8 mouse cellular contexts compared by ENCODE assay signal in genomic region chr6:128798772-128799143, GRCm38 (mm10). TPM values are rescaled to one million over a fixed set of nuclear protein-coding genes. Genes with fewer than 3 reads are reported as not detected.
DNase-seq lines count a peak whose midpoint lies in the region; ATAC-seq and TF ChIP-seq lines count a peak whose summit lies in the region.
"Not testable (repeated sequence)": the region's sequence is repeated elsewhere in the genome, so short reads cannot be mapped to it uniquely, and the experiment has no call there.

No protein-coding gene starts in this region.

- not testable (repeated sequence) for H3K36me3 ChIP-seq in forebrain, postnatal 0 days (ENCODE audit: insufficient read depth); neural tube, embryonic 14.5 days (ENCODE audit: control insufficient read depth, insufficient read depth, low read length)

- peak overlapping the region; percentile 91 for H3K27ac ChIP-seq in forebrain, postnatal 0 days (ENCODE audit: low read depth, low read length)
- peak overlapping the region; percentile 91 for H3K27ac ChIP-seq in layer of hippocampus, adult 2 months
- peak overlapping the region; percentile 81 for H3K27ac ChIP-seq in neural tube, embryonic 14.5 days (ENCODE audit: low read depth, low read length)

- TF ChIP-seq CTCF in forebrain, postnatal 0 days (IDR thresholded peaks at IDR 0.05; ENCODE audit: low read depth); layer of hippocampus, adult 2 months (conservative IDR thresholded peaks at IDR 0.05): not testable (repeated sequence)

- DNase-seq in ES-CJ7 (ENCODE audit: low read depth, low spot score) = peak; percentile 69
- peak; percentile 80 for DNase-seq in cerebellum, adult 8-10 months
- DNase-seq in forebrain, postnatal 0 days = peak; percentile 92
- DNase-seq in heart, postnatal 36 days = peak; percentile 84
- peak; percentile 67 to 83 for DNase-seq in layer of hippocampus, adult 2 months (ENCODE audit: low spot score in 2 of 2)
- DNase-seq in lung, adult 18-20 months = peak; percentile 83 to 84
- peak; percentile 51 for DNase-seq in telencephalon, adult 2 months (ENCODE audit: low read depth, low spot score)

- intact Hi-C loops in heart, postnatal 36 days (cut with DNase I) = not testable (repeated sequence)

- H3K4me2 ChIP-seq in forebrain, postnatal 0 days (ENCODE audit: low read depth) = peak overlapping the region; percentile 52
- H3K4me2 ChIP-seq in neural tube, embryonic 14.5 days (ENCODE audit: low read depth, low read length) = peak overlapping the region; percentile 59

- H3K9me3 ChIP-seq in forebrain, postnatal 0 days (ENCODE audit: low read length); neural tube, embryonic 14.5 days (ENCODE audit: control insufficient read depth, low read length): not testable (repeated sequence)

- WGBS in forebrain, postnatal 0 days = under 1% methylated on average over 20 of the region's 20 CpGs
- WGBS in neural tube, embryonic 14.5 days = under 1% methylated on average over 20 of the region's 20 CpGs

- H3K4me1 ChIP-seq in forebrain, postnatal 0 days (ENCODE audit: insufficient read depth); neural tube, embryonic 14.5 days (ENCODE audit: control insufficient read depth, insufficient read depth, low read length): not testable (repeated sequence)

- ATAC-seq in forebrain, postnatal 0 days = peak; percentile 34
- ATAC-seq in neural tube, embryonic 14.5 days (ENCODE audit: low read depth) = peak; percentile 53

- H3K27me3 ChIP-seq in forebrain, postnatal 0 days (ENCODE audit: insufficient read depth, low read length); neural tube, embryonic 14.5 days (ENCODE audit: control insufficient read depth, insufficient read depth, low read length): not testable (repeated sequence)

- peak overlapping the region; percentile 61 for H3K4me3 ChIP-seq in forebrain, postnatal 0 days (ENCODE audit: low read depth, low read length)
- peak overlapping the region; percentile 70 for H3K4me3 ChIP-seq in layer of hippocampus, adult 2 months
- peak overlapping the region; percentile 53 for H3K4me3 ChIP-seq in neural tube, embryonic 14.5 days (ENCODE audit: low read depth, low read length)

- peak overlapping the region; percentile 74 for H3K9ac ChIP-seq in forebrain, postnatal 0 days
- peak overlapping the region; percentile 59 for H3K9ac ChIP-seq in neural tube, embryonic 14.5 days (replicated peaks; ENCODE audit: low read depth, low read length)

RNA-seq across cellular contexts. Expression of gene Klrb1c, which starts 9.7 kb away (rescaled TPM):
- 0.08 and 0.24 TPM in 2 replicates for total RNA-seq in forebrain, postnatal 0 days (2014; rRNA removed)
- 0.24 TPM in 1 of 2 replicates, not detected in the other for polyA plus RNA-seq in forebrain, postnatal 0 days (2015; fragmentation: Nextera tagmentation; extraction: Ambion mirVana)
- total RNA-seq in heart, postnatal 36 days (2021) = under 1 TPM in 1 of 2 experiments, not detected in 1; 0.16 TPM
- not detected for total RNA-seq in layer of hippocampus, adult 2 months (2021)
- not detected in 2 replicates for polyA plus RNA-seq in neural tube, embryonic 14.5 days (2014; fragmentation: Nextera tagmentation; extraction: Ambion mirVana)

RNA-seq across cellular contexts. Expression of gene Gm44511, which starts 27.4 kb away (rescaled TPM):
- not detected in 2 replicates for total RNA-seq in forebrain, postnatal 0 days (2014; rRNA removed)
- polyA plus RNA-seq in forebrain, postnatal 0 days (2015; fragmentation: Nextera tagmentation; extraction: Ambion mirVana) = not detected in 2 replicates
- total RNA-seq in heart, postnatal 36 days (2021) = not detected
- total RNA-seq in layer of hippocampus, adult 2 months (2021) = not detected
- not detected in 2 replicates for polyA plus RNA-seq in neural tube, embryonic 14.5 days (2014; fragmentation: Nextera tagmentation; extraction: Ambion mirVana)

RNA-seq across cellular contexts. Expression of gene Klrb1b, which starts 27.4 kb away (rescaled TPM):
- total RNA-seq in forebrain, postnatal 0 days (2014; rRNA removed) = not detected in 2 replicates
- not detected in 2 replicates for polyA plus RNA-seq in forebrain, postnatal 0 days (2015; fragmentation: Nextera tagmentation; extraction: Ambion mirVana)
- not detected for total RNA-seq in heart, postnatal 36 days (2021)
- not detected for total RNA-seq in layer of hippocampus, adult 2 months (2021)
- polyA plus RNA-seq in neural tube, embryonic 14.5 days (2014; fragmentation: Nextera tagmentation; extraction: Ambion mirVana) = not detected in 2 replicates

Comparison
In these comparisons a context has a peak if more than half of its experiments do, and no peak if none do; other contexts are left out.
1. Peak in every context shown above with its lines: DNase-seq, ATAC-seq, H3K4me3 ChIP-seq and H3K27ac ChIP-seq.